Mouse (Mus musculus) left cerebral cortex, adult 11 months (tissue): Measurements from ENCODE around the gene Myo9b.

Source experiments
- DNase-seq: peaks from one replicate; pipeline ENCODE4 v3.0.0; 2022; ENCODE audit warnings: low spot score

Myo9b gene

GRCm38 (mm10) chr8:71367529-71368176 is 95.1 kb downstream of the Myo9b start:
- no peak for DNase-seq

GRCm38 (mm10) chr8:71368366-71368765 is 95.9 kb downstream of the Myo9b start:
- no peak for DNase-seq

DNA sequence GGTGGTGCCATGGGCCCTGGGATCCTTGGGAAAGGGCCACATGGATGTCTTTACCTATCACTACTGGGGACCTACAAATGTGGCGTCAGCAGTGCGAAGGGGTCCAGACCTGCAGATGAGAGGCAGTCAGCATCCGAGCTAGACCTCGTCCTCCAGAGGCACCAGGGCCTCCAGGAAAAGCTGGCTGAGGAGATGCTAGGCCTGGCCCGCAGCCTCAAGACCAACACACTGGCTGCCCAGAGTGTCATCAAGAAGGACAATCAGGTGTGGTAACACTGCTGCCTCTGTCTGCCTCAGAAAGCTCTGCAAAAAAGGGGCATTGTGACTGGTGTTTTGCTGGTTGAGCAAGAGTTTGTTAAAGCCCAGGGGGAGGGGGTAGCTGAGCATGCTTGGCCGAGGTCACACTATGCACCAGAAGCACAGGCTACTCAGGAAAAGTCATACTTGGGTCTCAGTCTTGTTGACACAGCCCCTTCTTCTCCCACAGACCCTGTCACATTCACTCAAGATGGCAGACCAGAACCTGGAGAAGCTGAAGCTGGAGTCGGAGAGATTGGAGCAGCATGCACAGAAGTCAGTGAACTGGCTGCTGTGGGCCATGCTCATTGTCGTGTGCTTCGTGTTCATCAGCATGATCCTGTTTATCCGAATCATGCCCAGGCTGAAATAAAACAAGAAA is 96.7 kb downstream of the Myo9b start:
- DNase-seq, result no peak

DNA sequence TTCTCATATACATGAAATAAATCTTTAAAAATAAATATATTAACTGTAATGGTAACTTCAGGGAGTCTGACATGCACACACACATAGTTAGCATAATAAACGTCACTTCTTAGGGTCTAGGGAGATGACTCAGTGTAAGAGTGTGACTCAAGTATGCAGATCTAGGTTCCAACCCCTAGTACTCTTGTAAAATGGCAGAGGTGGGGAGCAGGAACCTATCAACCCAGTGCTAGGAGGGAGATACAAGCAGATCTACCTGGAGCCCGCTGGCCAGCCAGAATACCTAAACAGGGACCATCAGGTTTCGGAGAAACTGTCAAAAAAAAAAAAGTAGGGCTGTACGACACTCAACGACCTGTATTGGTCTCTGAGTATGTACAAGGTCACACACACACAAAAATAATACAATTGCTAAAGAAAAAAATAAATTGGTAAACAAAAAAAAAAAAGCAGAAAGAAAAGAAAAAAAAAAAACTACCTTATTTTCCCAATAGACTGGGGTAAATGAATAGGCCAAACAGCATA is 98.3 kb downstream of the Myo9b start:
- DNase-seq, result no peak

DNA sequence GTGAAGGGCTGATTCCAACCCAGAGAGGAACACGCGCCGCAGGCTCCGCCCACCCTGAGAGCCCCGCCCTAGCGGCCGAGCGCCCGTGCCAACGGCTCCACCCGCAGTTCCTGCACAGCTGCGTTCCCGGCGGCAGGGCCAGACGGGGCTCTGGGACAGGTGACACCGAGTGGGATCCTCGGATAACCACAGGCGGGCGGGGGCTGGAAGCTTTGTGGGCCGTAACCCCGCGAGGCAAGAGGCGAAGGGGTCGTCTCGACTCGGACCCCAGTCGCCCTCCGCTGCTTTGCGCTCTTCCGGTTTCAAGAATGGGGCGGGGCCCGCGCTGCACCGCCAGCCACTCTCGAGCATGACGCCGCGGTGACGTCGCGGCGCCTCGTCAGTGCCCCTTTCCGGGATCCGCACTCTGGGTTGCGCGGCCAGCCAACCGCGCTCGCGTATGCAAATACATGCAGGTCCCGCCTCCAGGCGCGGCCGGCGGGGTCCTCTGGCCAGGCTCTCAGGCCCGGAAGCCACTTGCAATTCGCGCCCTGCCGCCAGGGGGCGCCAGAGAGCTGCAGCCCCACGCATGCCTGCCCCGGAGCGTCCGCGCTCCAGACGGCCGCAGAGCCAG is 98.8 kb downstream of the Myo9b start, which contains the start of gene Ocel1:
Ocel1 (plus strand) TSS at position 63 of the 613 bp plus-strand sequence.
- DNase-seq, result peak; percentile 98

- DNase-seq, result no peak
These were observed 99.9 kb downstream of the Myo9b start for GRCm38 (mm10) chr8:71372427-71372826.

- no peak for DNase-seq
These were observed 100.5 kb downstream of the Myo9b start for GRCm38 (mm10) chr8:71373000-71373399.

DNA sequence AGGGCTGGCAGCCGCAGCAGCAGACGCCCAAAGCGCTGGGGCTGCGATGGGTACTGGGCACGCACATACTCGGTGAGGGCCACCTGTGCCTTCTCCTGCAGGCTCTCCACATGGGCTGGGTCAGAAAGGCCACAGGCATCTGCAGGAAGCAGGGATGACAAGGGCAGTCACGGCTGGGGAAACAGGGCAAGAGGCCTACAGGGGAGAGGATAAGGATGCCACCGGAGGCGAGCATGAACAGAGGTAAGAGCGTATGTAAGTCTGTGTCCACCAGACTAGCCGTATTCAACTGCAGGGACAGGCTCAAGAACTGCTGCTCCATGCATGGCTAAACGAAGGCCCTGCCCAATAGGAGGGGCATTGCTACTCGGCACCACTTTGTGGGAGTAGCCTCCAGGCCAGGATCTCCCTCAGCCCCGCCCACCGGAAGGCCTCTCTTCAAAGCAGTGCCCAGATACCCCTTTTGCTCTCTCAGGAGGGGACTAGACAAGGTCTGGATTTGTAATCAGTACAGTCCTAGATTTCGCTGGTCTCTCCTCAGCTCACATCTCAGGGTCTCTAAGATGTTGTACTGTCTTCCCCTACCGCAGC is 102.2 kb downstream of the Myo9b start:
- DNase-seq, result no peak

DNA sequence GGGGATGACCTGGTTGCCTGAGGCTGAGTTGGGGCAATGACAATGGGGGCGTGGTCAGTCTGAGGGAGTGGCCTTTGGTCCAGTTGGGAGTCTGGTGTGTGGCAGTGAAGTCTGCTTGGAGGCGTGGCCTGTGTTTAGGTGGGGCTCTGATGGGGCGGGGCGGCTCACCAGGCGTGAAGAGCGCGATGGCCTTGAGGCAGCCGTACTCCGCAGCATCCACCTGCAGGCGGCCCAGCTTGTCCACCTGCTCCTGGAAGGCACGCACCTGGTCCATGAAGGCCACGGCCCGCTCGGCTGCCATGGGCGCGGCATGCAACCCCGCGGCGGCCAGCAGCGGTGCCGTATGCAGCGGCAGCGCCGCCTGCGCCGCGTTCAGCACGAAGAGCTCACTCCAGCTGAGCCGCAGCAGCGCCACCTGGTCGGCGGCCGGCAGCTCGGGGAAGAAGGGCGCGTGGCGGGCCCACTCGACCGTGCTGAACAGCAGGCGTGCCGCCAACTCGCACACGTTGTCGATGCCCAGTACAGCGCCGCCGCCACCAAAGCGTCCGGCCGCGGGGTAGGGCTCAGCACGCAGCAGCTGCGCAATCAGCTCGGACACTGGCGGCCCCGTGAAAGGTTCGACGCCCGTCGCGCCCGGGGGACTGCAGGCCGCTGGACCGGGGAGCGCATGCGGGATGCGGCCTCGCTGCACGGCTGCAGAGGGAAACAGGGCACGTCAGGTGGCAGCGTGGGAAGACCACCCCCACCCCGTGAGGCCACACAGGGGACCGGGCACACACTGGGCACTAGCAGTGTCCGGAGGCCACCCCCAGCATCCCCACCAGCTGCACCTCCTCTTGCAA is 103.3 kb downstream of the Myo9b start:
- no peak for DNase-seq

DNA sequence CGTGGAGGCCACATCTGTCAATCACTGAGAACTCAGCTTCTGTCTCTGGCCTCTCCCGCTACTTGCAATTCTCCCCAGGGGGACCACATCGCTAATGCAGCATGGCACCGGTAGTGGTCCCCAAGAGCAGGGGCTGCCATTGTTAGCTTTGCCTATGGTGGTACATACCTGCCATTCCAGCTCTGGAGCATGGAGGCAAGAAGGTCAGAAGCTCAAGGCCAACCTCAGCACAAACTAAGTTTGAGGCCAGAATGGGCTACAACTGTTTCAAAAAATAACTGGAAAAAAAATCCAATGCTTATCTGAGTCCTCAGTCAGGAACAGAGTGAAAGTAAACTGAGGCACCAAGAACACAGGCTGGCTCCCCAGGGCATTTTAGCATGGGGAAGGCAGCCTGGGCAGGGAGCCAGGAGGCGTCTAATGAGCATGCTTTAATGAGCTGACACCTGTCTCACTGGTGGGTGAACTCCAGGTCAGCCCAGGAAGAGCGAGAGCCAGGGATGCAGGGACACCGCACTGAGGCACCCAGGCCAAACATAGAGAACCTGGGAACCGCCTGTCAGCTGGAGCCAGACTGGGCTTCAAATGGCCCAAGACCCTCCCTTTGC is 104.0 kb downstream of the Myo9b start:
- no peak for DNase-seq

GRCm38 (mm10) chr8:71379008-71379407 is 106.5 kb downstream of the Myo9b start:
- no peak for DNase-seq

DNA sequence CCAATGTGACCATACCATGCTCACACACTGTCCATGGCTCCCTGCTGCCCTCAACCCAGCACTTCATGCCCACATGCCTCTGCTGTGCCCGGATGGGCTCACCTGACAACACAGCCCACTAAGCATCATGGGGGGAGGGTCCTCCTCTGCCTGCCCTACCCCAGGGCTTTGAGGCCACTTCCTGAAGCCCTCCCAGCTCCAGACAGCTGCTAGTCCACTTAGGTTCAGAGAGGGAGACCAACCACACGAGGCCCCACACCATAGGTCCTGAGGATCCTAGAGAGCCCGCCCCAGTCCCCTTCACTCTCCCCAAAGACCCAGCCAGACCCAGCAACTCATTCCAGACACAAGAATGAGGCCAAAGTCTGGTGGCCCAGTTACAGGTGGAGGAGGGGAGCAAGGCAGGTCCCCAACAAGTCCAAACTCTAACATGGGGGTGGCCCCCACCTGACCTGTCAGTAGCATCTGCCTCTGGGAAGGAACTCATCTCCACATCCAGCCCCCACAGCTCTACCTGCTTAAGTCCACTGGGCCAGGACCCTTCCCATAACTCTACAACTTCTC is 107.1 kb downstream of the Myo9b start:
- DNase-seq, result no peak

DNA sequence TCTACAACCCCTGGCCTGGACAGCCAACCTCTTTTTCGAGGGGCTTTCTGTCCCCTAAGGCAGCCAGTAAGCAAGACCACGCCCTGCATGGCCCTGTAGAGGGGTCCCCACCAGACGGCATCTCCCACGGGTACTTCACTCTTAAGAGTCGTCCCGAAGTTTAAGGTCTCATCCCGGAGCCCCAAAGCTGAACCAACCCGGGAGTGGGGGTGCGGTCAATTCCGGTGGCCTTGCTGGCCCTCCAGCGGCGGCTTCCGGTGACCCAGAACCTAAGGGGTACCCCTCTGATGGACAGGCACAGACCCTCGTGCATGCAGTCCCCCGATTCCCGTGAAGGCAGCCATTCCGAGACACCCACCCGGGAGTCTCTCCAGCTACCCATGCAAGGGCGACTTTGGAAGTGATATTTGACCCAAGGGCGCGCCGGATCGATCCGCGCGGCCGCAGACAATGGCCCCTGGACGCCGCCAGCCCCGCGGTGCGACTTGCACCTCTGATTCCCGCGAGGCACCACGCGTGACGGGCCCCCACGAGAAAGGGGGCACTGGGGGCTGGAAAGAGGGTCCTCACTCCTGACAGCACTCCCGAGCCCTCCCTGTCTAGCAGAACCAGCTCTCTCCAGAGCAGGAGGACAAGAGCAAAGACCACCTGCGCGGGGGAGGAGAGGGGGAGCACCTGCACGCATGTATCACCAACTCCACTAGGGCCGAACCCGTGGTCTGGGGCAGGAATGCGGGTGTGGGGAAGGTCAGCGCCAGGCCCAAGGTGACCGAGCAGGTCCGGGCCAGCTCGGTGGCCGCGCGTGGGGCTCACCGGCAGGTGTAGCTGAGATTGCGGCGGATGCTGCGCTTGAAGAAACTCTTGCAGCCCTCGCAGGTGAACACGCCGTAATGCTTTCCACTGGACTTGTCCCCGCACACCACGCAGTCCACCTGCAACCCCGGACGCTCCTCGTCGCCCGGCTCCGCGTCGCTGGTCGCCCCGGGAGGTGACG is 108.0 kb downstream of the Myo9b start:
- no peak for DNase-seq

- no peak for DNase-seq
These were observed 109.0 kb downstream of the Myo9b start, which contains the start of gene Nr2f6 for GRCm38 (mm10) chr8:71381421-71381970. Nr2f6 (minus strand) TSS chr8:71381960.

DNA sequence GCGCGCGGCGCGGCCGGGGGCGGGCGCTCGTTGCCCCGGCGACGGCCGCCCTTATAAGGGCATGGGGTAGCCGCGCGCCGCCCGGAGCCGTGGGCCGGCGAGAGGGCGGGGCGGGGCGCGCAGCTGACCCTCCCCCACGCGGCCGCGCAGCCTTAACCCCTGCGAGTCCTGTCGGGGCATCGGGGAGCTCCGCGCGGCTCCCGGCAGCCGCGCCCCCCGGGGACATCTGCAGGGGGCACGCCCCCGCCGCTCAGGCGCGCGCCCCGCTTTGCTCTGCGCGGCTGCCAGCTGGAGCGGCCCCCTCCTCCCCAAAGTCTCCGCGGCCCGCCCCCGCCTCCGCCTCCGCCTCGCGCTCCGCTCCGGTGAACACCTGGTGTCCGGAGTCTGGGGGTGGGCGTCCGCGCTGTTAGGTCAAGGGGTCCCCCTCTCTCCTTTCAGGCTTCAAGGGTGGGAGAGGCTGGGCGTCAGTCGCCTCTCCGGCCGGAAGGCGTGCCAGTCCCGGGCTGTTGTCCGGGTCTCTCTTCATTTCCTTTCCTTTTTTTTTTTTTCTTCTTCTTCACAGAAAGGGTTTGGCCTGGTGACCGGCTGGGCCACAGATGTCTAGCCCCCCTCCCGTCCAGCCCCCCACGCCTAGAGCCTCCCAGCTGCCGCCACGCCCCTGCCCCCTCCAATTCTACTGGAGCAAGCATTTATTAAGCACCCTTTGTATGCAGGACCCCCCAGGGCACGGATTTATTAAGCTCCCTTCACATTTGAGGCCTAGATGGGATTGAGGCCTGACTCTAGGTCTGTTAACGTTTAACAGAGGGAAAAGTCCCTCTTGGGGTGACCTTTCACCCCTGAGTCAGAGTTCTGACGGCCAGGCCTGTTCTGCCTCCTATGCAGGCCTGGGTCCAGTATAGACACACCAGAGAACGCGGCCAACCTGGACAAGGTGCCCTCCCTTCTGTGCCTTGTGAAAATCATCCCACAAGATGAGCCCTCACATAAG is 109.8 kb downstream of the Myo9b start:
- DNase-seq, result peak; percentile 74

DNA sequence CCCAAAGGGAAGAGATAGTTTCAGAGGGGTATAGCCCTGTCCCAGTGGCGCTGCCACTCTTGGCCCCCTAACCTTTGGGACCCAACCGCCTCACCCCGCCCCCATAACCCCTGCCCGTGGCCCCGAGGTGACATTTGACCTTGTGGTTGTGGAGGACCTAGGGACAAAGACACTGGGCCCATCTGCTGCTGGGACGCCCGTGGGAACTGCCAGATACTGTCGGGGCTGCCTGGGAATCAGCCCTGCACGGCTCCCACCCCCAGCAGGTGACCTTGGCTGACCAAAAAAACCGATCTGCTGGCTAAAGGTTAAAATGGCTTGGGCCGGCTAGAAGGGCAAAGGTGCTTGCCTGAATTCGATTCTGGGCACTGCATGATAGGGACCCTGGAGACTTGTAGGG is 110.9 kb downstream of the Myo9b start:
- DNase-seq, result no peak

- no peak for DNase-seq
These were observed 111.3 kb downstream of the Myo9b start for GRCm38 (mm10) chr8:71383860-71384259.

- DNase-seq, result no peak
These were observed 112.8 kb downstream of the Myo9b start for GRCm38 (mm10) chr8:71385212-71385835.
